Mouse (Mus musculus): ENCODE measurements around the gene Art5.

DNA sequence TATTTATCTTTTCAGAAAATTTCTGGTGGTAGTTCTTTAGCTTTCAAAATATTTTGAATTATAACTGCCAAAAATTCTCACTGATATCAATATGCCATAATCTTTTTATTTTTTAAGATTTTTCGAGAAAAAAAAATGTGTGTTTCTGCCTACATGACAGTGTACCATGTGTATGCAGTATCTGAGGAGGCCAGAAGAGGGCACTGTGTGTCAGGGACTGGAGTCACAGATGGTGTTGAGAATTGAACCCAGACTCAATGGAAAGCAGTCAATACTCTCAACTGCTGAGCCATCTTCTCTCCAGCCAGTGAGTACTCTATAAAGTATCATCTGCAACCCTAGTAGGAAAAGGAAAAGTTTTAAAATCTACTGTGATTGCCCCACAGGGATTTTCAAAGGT, 28.2 kb upstream of the Art5 start:
- no peak for TF ChIP-seq CTCF (IDR thresholded peaks at IDR 0.05; ENCODE audit: control insufficient read depth, insufficient read depth, insufficient read length)
- no peak for TF ChIP-seq USF1 (IDR thresholded peaks at IDR 0.05; ENCODE audit: low read depth)
- TF ChIP-seq CEBPB (IDR thresholded peaks at IDR 0.05; ENCODE audit: low read depth): no peak
